Mouse (Mus musculus) forebrain, embryonic 16.5 days (tissue): Measurements from ENCODE around the gene E130308A19Rik. TPM values are rescaled to one million over a fixed set of nuclear protein-coding genes. Genes with fewer than 3 reads are reported as not detected.

ENCODE experiments used
- ATAC-seq: fragments of 200-750 bp; cut with Nextera tagmentation; 2 replicates; pipeline ENCODE4 v1.8.0; 2017; ENCODE audit warnings: mild to moderate bottlenecking, moderate library complexity
- H3K27ac ChIP-seq: fragments of 300-500 bp; sonication (generic); 2 replicates; pipeline ENCODE4 v1.5.1; 2014; ENCODE audit warnings: low read length, control low read depth
- H3K27me3 ChIP-seq: fragments of 300-500 bp; sonication (generic); replicated peaks from 2 replicates; pipeline ENCODE4 v1.6.1; 2014; ENCODE audit warnings: low read length; ENCODE audit not compliant: control insufficient read depth, insufficient read depth
- H3K36me3 ChIP-seq: fragments of 300-500 bp; sonication (generic); 2 replicates; pipeline ENCODE4 v1.6.1; 2014; ENCODE audit not compliant: control insufficient read depth, insufficient read depth
- H3K4me1 ChIP-seq: fragments of 300-500 bp; sonication (generic); replicated peaks from 2 replicates; pipeline ENCODE4 v1.6.1; 2014; ENCODE audit warnings: low read length; ENCODE audit not compliant: control insufficient read depth, insufficient read depth
- H3K4me2 ChIP-seq: fragments of 300-500 bp; sonication (generic); 2 replicates; pipeline ENCODE4 v1.6.1; 2014; ENCODE audit warnings: mild to moderate bottlenecking, low read length, control low read depth
- H3K4me3 ChIP-seq: fragments of 300-500 bp; sonication (generic); replicated peaks from 2 replicates; pipeline ENCODE4 v1.5.1; 2014; ENCODE audit warnings: mild to moderate bottlenecking, low read length, control low read depth
- H3K9ac ChIP-seq: fragments of 300-500 bp; sonication (generic); replicated peaks from 2 replicates; pipeline ENCODE4 v1.6.1; 2014; ENCODE audit warnings: low read depth, low read length, control low read depth
- H3K9me3 ChIP-seq: fragments of 300-500 bp; sonication (generic); 2 replicates; pipeline ENCODE4 v1.6.1; 2016; ENCODE audit warnings: low read length; ENCODE audit not compliant: control insufficient read depth
- WGBS: fragments of 180-500 bp; shearing (Covaris S2); extraction: QIAGEN DNeasy Blood & Tissue Kit; methylation state at CpG from one replicate; pipeline ENCODE4 v1.1.7; 2014; 5-methylcytosine and 5-hydroxymethylcytosine counted together
- polyA plus RNA-seq: library from polyadenylated mRNA; unstranded; fragments of >200 nt; fragmentation: Nextera tagmentation; extraction: Ambion mirVana; gene quantifications from 2 replicates; pipeline ENCODE4 v1.2.1, GENCODE M21; 2015

E130308A19Rik gene
- polyA plus RNA-seq, 1 experiment from 2014 or later: 29.8 TPM

DNA sequence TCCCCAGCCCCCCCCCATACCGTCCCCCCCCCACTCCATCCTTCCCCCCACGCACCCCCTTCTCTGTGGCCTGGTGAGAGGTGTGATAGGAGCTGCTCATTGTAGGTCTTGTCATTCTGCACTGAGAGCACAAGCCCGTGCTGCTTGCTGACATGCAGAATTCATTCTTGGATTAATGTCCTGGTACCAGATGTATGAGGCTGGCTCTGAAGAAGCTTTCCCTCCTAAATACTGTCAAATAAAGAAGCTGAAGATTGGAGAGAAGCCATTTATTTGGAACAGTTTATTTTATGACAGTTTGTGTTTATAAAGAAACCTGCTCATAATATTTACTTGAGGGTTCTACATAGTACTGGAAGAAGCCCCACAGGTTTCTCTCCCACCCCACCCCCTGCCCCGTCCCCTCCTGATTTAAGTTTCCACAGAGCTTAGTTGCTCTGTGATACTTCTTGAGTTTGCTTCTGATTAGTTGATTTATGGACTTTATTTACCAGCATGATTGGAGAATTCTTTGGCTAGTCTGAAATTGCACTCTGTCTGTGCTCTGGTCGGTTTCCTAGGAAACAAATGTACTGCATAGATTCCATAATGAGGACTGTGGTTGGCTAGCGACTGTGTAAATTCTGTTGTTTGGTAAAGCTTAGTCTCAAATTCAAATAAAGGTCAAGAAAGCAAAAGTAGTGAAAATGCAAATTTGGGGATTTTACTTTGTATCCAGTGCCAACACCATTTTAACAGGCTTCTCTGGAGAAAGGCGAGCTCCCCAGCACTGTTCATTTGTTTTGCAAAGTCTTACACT is 3.3 kb downstream of the E130308A19Rik start:
- H3K4me3 ChIP-seq: no peak overlapping the region
- no peak overlapping the region for H3K27ac ChIP-seq
- H3K27me3 ChIP-seq: peaks cover 5% of the 10 kb centered on the region; the same call in 1 of the 2 replicates
- H3K4me2 ChIP-seq: 0 out of 2 replicates have a peak overlapping the region, but pooled peaks have one; percentile 8
- peak; percentile 35 for ATAC-seq
- 6% methylated on average over 7 of the region's 7 CpGs for WGBS
- H3K9ac ChIP-seq: no peak overlapping the region
- peaks cover 20% of the 10 kb centered on the region for H3K4me1 ChIP-seq
- H3K9me3 ChIP-seq: no peaks in the 10 kb centered on the region
- H3K36me3 ChIP-seq: no peaks in the 10 kb centered on the region

DNA sequence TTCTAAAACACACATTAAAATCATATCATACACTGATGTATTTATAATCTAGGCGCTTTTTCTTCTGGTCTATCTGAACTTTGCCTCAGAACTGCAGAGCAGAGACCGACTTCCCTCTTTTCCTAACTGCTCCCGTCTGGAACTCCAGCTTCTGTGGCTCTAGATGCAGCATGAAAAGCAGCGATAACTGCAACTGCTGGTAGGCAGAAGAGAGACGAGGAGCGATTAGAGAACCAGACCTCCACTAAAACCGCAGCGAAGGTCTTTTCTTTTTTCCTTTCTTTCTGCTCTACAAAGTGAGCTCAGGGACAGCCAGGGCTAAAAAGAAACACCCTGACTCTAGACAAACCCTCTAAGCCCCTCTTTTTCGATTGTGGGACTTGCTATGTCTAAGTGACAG is 4.1 kb downstream of the E130308A19Rik start:
- peaks cover 20% of the 10 kb centered on the region for H3K4me1 ChIP-seq
- no peak overlapping the region for H3K4me3 ChIP-seq
- H3K27ac ChIP-seq: no peak overlapping the region
- ATAC-seq: no peak
- H3K27me3 ChIP-seq: peaks cover 3% of the 10 kb centered on the region; the same call in 1 of the 2 replicates
- H3K9me3 ChIP-seq: no peaks in the 10 kb centered on the region
- H3K36me3 ChIP-seq: no peaks in the 10 kb centered on the region
- 57% methylated on average over 9 of the region's 9 CpGs for WGBS
- H3K4me2 ChIP-seq: no peak overlapping the region
- no peak overlapping the region for H3K9ac ChIP-seq

DNA sequence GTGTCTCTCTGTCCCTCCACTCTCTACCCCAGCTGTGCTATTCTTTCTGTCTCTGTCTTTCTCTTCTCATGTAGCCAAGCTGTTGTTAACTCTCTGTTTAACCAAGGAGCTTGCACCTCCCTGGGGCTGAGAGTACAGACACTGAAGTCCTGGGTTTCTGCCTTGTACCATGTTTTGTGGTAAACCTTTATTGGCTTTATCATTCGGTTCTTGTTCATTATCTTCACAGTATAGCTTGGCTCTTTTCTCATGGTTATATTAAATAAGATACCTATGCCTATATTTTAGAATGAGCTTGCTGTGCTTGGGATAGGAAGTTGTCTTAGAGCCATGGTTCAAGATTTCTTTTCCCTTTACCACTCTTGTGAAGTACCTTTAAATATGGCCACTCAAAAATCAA is 8.5 kb downstream of the E130308A19Rik start:
- no peak for ATAC-seq
- H3K27ac ChIP-seq: no peak overlapping the region
- H3K4me2 ChIP-seq: no peak overlapping the region
- no peak overlapping the region for H3K9ac ChIP-seq
- H3K4me1 ChIP-seq: peaks cover 7% of the 10 kb centered on the region
- no peaks in the 10 kb centered on the region for H3K36me3 ChIP-seq
- H3K9me3 ChIP-seq: no peaks in the 10 kb centered on the region
- no peak overlapping the region for H3K4me3 ChIP-seq
- 72% methylated on average over 1 of the region's 1 CpGs for WGBS
- peaks cover 3% of the 10 kb centered on the region; the same call in 1 of the 2 replicates for H3K27me3 ChIP-seq

GRCm38 (mm10) chr4:59639163-59639562 is 13.2 kb downstream of the E130308A19Rik start:
- ATAC-seq: no peak
- no peak overlapping the region for H3K9ac ChIP-seq
- H3K4me3 ChIP-seq: no peak overlapping the region
- H3K27me3 ChIP-seq: no peaks in the 10 kb centered on the region
- H3K9me3 ChIP-seq: no peaks in the 10 kb centered on the region
- H3K4me2 ChIP-seq: no peak overlapping the region
- peaks cover 8% of the 10 kb centered on the region for H3K4me1 ChIP-seq
- no peak overlapping the region for H3K27ac ChIP-seq
- H3K36me3 ChIP-seq: no peaks in the 10 kb centered on the region

GRCm38 (mm10) chr4:59640720-59641119 is 14.7 kb downstream of the E130308A19Rik start:
- 84% methylated on average over 2 of the region's 2 CpGs for WGBS
- Histone ChIP-seq H3K27ac (no peak overlapping the region), H3K4me2 (no peak overlapping the region), H3K4me1 (peaks cover 13% of the 10 kb centered on the region), H3K27me3 (no peaks in the 10 kb centered on the region), H3K36me3 (no peaks in the 10 kb centered on the region), H3K9me3 (no peaks in the 10 kb centered on the region), H3K4me3 (no peak overlapping the region), H3K9ac (no peak overlapping the region)
- no peak for ATAC-seq

DNA sequence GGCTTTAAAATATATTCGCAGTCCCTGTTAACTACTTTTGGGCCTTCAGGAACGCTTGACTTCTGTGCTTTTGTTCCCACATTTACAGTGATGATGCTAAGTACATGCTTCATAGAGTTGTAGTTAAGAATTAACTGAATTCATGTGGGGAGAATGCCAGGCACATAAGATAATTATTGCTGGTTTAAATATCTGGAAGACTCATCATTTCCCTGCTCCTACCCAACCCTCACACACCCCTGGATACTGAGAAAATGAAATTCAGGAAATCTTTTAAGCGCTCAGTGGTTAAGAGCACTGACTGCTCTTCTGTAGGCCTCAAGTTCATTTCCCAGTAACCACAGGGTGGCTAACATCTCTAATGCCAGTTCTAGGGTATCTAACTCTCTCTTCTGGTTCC is 16.0 kb downstream of the E130308A19Rik start:
- H3K27ac ChIP-seq: no peak overlapping the region
- ATAC-seq: no peak
- H3K9ac ChIP-seq: no peak overlapping the region
- no peaks in the 10 kb centered on the region for H3K36me3 ChIP-seq
- H3K4me2 ChIP-seq: no peak overlapping the region
- H3K9me3 ChIP-seq: no peaks in the 10 kb centered on the region
- H3K27me3 ChIP-seq: no peaks in the 10 kb centered on the region
- WGBS: 88% methylated on average over 3 of the region's 3 CpGs
- no peak overlapping the region for H3K4me3 ChIP-seq
- peaks cover 13% of the 10 kb centered on the region for H3K4me1 ChIP-seq

GRCm38 (mm10) chr4:59642657-59643056 is 16.6 kb downstream of the E130308A19Rik start:
- Histone ChIP-seq H3K36me3 (no peaks in the 10 kb centered on the region), H3K9ac (no peak overlapping the region), H3K27ac (no peak overlapping the region), H3K27me3 (no peaks in the 10 kb centered on the region), H3K9me3 (no peaks in the 10 kb centered on the region), H3K4me1 (peaks cover 13% of the 10 kb centered on the region), H3K4me2 (no peak overlapping the region), H3K4me3 (no peak overlapping the region)
- 89% methylated on average over 2 of the region's 2 CpGs for WGBS
- ATAC-seq: no peak

DNA sequence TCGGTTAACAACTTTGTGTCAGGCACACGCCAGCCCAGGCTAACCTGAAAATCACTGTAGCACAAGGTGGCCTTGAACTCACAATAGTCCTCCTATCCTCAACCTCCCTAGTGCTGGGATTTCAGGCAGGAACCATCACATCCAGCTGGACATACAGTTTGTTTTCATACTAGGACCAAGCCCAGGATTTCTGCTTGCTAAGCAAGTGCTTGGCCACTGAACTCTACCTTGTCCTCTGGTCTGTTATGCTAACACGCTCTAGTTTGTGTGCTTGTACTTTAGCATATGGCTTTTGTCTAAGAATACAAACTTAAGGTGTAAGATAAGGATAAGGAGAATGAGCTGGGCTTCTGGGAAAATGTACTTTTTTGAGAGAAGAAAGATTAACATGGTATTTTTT is 18.4 kb downstream of the E130308A19Rik start:
- H3K27ac ChIP-seq: no peak overlapping the region
- ATAC-seq: no peak
- peaks cover 11% of the 10 kb centered on the region for H3K4me1 ChIP-seq
- H3K27me3 ChIP-seq: no peaks in the 10 kb centered on the region
- H3K4me2 ChIP-seq: no peak overlapping the region
- H3K9me3 ChIP-seq: no peaks in the 10 kb centered on the region
- H3K4me3 ChIP-seq: no peak overlapping the region
- no peak overlapping the region for H3K9ac ChIP-seq
- 87% methylated on average over 3 of the region's 3 CpGs for WGBS
- H3K36me3 ChIP-seq: no peaks in the 10 kb centered on the region

- no peak overlapping the region for H3K4me3 ChIP-seq
- H3K9ac ChIP-seq: no peak overlapping the region
- H3K27me3 ChIP-seq: no peaks in the 10 kb centered on the region
- H3K36me3 ChIP-seq: no peaks in the 10 kb centered on the region
- no peak overlapping the region for H3K27ac ChIP-seq
- H3K4me2 ChIP-seq: no peak overlapping the region
- H3K4me1 ChIP-seq: peaks cover 11% of the 10 kb centered on the region
- no peaks in the 10 kb centered on the region for H3K9me3 ChIP-seq
- 16% methylated on average over 4 of the region's 4 CpGs for WGBS
- peak; percentile 85 for ATAC-seq
These were observed 19.0 kb downstream of the E130308A19Rik start for GRCm38 (mm10) chr4:59644992-59645391.
